Mouse (Mus musculus): ENCODE measurements around the gene Srp72. TPM values are rescaled to one million over a fixed set of nuclear protein-coding genes. Genes with fewer than 3 reads are reported as not detected.
A peak's percentile ranks its signal among the peaks of the same experiment; 100 is the strongest.

Srp72 gene
- polyA plus RNA-seq, 1 experiment from 2014 or later: 49.8 TPM

- ATAC-seq (ENCODE audit: insufficient number of reproducible peaks, insufficient read depth, low FRiP score, low read depth): no peak
- peaks cover 5 to 39% of the 10 kb centered on the region in 2 experiments for H3K4me1 ChIP-seq (ENCODE audit: control insufficient read depth in 2 of 2, insufficient read depth in 2 of 2, low read length in 2 of 2)
- peak overlapping the region; percentile 90 for H3K9ac ChIP-seq (ENCODE audit: low read length)
- no peaks in the 10 kb centered on the region for H3K27me3 ChIP-seq (ENCODE audit: control insufficient read depth, insufficient read depth, low read length)
- peak overlapping the region; percentile 94 for H3K4me2 ChIP-seq (ENCODE audit: low read length)
- no peaks in the 10 kb centered on the region for H3K9me3 ChIP-seq (ENCODE audit: control insufficient read depth, low read length)
- peak overlapping the region; percentile 80 to 81 for H3K4me3 ChIP-seq (ENCODE audit: control insufficient read depth in 1 of 2, insufficient read depth in 1 of 2, low read depth in 1 of 2, low read length in 2 of 2)
- peak overlapping the region; percentile 81 to 84 for H3K27ac ChIP-seq (replicated peaks in 1 of 2; ENCODE audit: control insufficient read depth in 1 of 2, insufficient read depth in 1 of 2, low read depth in 2 of 2, low read length in 2 of 2)
- peaks cover 31% of the 10 kb centered on the region for H3K36me3 ChIP-seq (ENCODE audit: control insufficient read depth, insufficient read depth, low read length)
- WGBS: 14% methylated on average over 7 of the region's 7 CpGs
Measured at GRCm38 (mm10) chr5:76952112-76953040, 22.1 kb upstream of the Srp72 start.

- H3K4me2 ChIP-seq (ENCODE audit: low read length): no peak overlapping the region
- H3K27me3 ChIP-seq (ENCODE audit: control insufficient read depth, insufficient read depth, low read length): no peaks in the 10 kb centered on the region
- ATAC-seq (ENCODE audit: insufficient number of reproducible peaks, insufficient read depth, low FRiP score, low read depth): no peak
- H3K4me3 ChIP-seq (ENCODE audit: control insufficient read depth in 1 of 2, insufficient read depth in 1 of 2, low read depth in 1 of 2, low read length in 2 of 2): no peak overlapping the region
- WGBS: 76% methylated on average over 3 of the region's 3 CpGs
- peaks cover 45% of the 10 kb centered on the region for H3K36me3 ChIP-seq (ENCODE audit: control insufficient read depth, insufficient read depth, low read length)
- no peak overlapping the region for H3K27ac ChIP-seq (replicated peaks in 1 of 2; ENCODE audit: control insufficient read depth in 1 of 2, insufficient read depth in 1 of 2, low read depth in 2 of 2, low read length in 2 of 2)
- peak overlapping the region; percentile 30 for H3K9ac ChIP-seq (ENCODE audit: low read length)
- H3K4me1 ChIP-seq (ENCODE audit: control insufficient read depth in 2 of 2, insufficient read depth in 2 of 2, low read length in 2 of 2): peaks cover 2 to 27% of the 10 kb centered on the region in 2 experiments; a peak in 2 of 4 replicates
- H3K9me3 ChIP-seq (ENCODE audit: control insufficient read depth, low read length): no peaks in the 10 kb centered on the region
Measured at GRCm38 (mm10) chr5:76953794-76954193, 20.7 kb upstream of the Srp72 start.

GRCm38 (mm10) chr5:76954271-76954900 lies 20.1 kb upstream of the Srp72 start:
- H3K4me2 ChIP-seq (ENCODE audit: low read length): no peak overlapping the region
- no peaks in the 10 kb centered on the region for H3K9me3 ChIP-seq (ENCODE audit: control insufficient read depth, low read length)
- peak overlapping the region in 1 of 2 experiments; percentile 6; a peak in 1 of 4 replicates for H3K27ac ChIP-seq (replicated peaks in 1 of 2; ENCODE audit: control insufficient read depth in 1 of 2, insufficient read depth in 1 of 2, low read depth in 2 of 2, low read length in 2 of 2)
- peaks cover 50% of the 10 kb centered on the region for H3K36me3 ChIP-seq (ENCODE audit: control insufficient read depth, insufficient read depth, low read length)
- H3K9ac ChIP-seq (ENCODE audit: low read length): peak overlapping the region; percentile 30
- WGBS: 73% methylated on average over 6 of the region's 6 CpGs
- no peak for ATAC-seq (ENCODE audit: insufficient number of reproducible peaks, insufficient read depth, low FRiP score, low read depth)
- no peaks in the 10 kb centered on the region for H3K27me3 ChIP-seq (ENCODE audit: control insufficient read depth, insufficient read depth, low read length)
- peaks cover 2 to 27% of the 10 kb centered on the region in 2 experiments; a peak in 2 of 4 replicates for H3K4me1 ChIP-seq (ENCODE audit: control insufficient read depth in 2 of 2, insufficient read depth in 2 of 2, low read length in 2 of 2)
- no peak overlapping the region for H3K4me3 ChIP-seq (ENCODE audit: control insufficient read depth in 1 of 2, insufficient read depth in 1 of 2, low read depth in 1 of 2, low read length in 2 of 2)

- 73% methylated on average over 4 of the region's 4 CpGs for WGBS
- Histone ChIP-seq H3K27ac (replicated peaks in 1 of 2; ENCODE audit: control insufficient read depth in 1 of 2, insufficient read depth in 1 of 2, low read depth in 2 of 2, low read length in 2 of 2) (0 out of 4 replicates have a peak overlapping the region, but pooled peaks of 1 of the 2 experiments have one; percentile 6), H3K9ac (ENCODE audit: low read length) (no peak overlapping the region), H3K27me3 (ENCODE audit: control insufficient read depth, insufficient read depth, low read length) (no peaks in the 10 kb centered on the region), H3K9me3 (ENCODE audit: control insufficient read depth, low read length) (no peaks in the 10 kb centered on the region), H3K36me3 (ENCODE audit: control insufficient read depth, insufficient read depth, low read length) (peaks cover 61% of the 10 kb centered on the region), H3K4me3 (ENCODE audit: control insufficient read depth in 1 of 2, insufficient read depth in 1 of 2, low read depth in 1 of 2, low read length in 2 of 2) (no peak overlapping the region), H3K4me1 (ENCODE audit: control insufficient read depth in 2 of 2, insufficient read depth in 2 of 2, low read length in 2 of 2) (peaks cover 0 to 19% of the 10 kb centered on the region in 2 experiments; a peak in 2 of 4 replicates), H3K4me2 (ENCODE audit: low read length) (no peak overlapping the region)
- no peak for ATAC-seq (ENCODE audit: insufficient number of reproducible peaks, insufficient read depth, low FRiP score, low read depth)
Measured at GRCm38 (mm10) chr5:76955474-76955873, 19.0 kb upstream of the Srp72 start.

- Histone ChIP-seq H3K4me1 (ENCODE audit: control insufficient read depth in 2 of 2, insufficient read depth in 2 of 2, low read length in 2 of 2) (peaks cover 0 to 10% of the 10 kb centered on the region in 2 experiments; a peak in 2 of 4 replicates), H3K4me3 (ENCODE audit: control insufficient read depth in 1 of 2, insufficient read depth in 1 of 2, low read depth in 1 of 2, low read length in 2 of 2) (no peak overlapping the region), H3K9me3 (ENCODE audit: control insufficient read depth, low read length) (no peaks in the 10 kb centered on the region), H3K4me2 (ENCODE audit: low read length) (no peak overlapping the region), H3K36me3 (ENCODE audit: control insufficient read depth, insufficient read depth, low read length) (peaks cover 86% of the 10 kb centered on the region), H3K27me3 (ENCODE audit: control insufficient read depth, insufficient read depth, low read length) (no peaks in the 10 kb centered on the region), H3K9ac (ENCODE audit: low read length) (no peak overlapping the region), H3K27ac (replicated peaks in 1 of 2; ENCODE audit: control insufficient read depth in 1 of 2, insufficient read depth in 1 of 2, low read depth in 2 of 2, low read length in 2 of 2) (no peak overlapping the region)
- 93% methylated on average over 1 of the region's 1 CpGs for WGBS
- no peak for ATAC-seq (ENCODE audit: insufficient number of reproducible peaks, insufficient read depth, low FRiP score, low read depth)
Measured at GRCm38 (mm10) chr5:76957954-76958353, 16.5 kb upstream of the Srp72 start.

GRCm38 (mm10) chr5:76959587-76959986 lies 14.9 kb upstream of the Srp72 start:
- no peak overlapping the region for H3K9ac ChIP-seq (ENCODE audit: low read length)
- H3K4me1 ChIP-seq (ENCODE audit: control insufficient read depth in 2 of 2, insufficient read depth in 2 of 2, low read length in 2 of 2): peaks cover 0 to 9% of the 10 kb centered on the region in 2 experiments; a peak in 1 of 4 replicates
- no peak for ATAC-seq (ENCODE audit: insufficient number of reproducible peaks, insufficient read depth, low FRiP score, low read depth)
- no peaks in the 10 kb centered on the region for H3K27me3 ChIP-seq (ENCODE audit: control insufficient read depth, insufficient read depth, low read length)
- peaks cover 92% of the 10 kb centered on the region for H3K36me3 ChIP-seq (ENCODE audit: control insufficient read depth, insufficient read depth, low read length)
- WGBS: 83% methylated on average over 5 of the region's 5 CpGs
- H3K4me3 ChIP-seq (ENCODE audit: control insufficient read depth in 1 of 2, insufficient read depth in 1 of 2, low read depth in 1 of 2, low read length in 2 of 2): no peak overlapping the region
- H3K4me2 ChIP-seq (ENCODE audit: low read length): no peak overlapping the region
- no peak overlapping the region for H3K27ac ChIP-seq (replicated peaks in 1 of 2; ENCODE audit: control insufficient read depth in 1 of 2, insufficient read depth in 1 of 2, low read depth in 2 of 2, low read length in 2 of 2)
- no peaks in the 10 kb centered on the region for H3K9me3 ChIP-seq (ENCODE audit: control insufficient read depth, low read length)

- H3K4me2 ChIP-seq (ENCODE audit: low read length): no peak overlapping the region
- H3K4me1 ChIP-seq (ENCODE audit: control insufficient read depth in 2 of 2, insufficient read depth in 2 of 2, low read length in 2 of 2): no peaks in the 10 kb centered on the region
- no peak overlapping the region for H3K27ac ChIP-seq (replicated peaks in 1 of 2; ENCODE audit: control insufficient read depth in 1 of 2, insufficient read depth in 1 of 2, low read depth in 2 of 2, low read length in 2 of 2)
- peaks cover 97% of the 10 kb centered on the region for H3K36me3 ChIP-seq (ENCODE audit: control insufficient read depth, insufficient read depth, low read length)
- no peaks in the 10 kb centered on the region for H3K27me3 ChIP-seq (ENCODE audit: control insufficient read depth, insufficient read depth, low read length)
- no peak for ATAC-seq (ENCODE audit: insufficient number of reproducible peaks, insufficient read depth, low FRiP score, low read depth)
- H3K9me3 ChIP-seq (ENCODE audit: control insufficient read depth, low read length): no peaks in the 10 kb centered on the region
- no peak overlapping the region for H3K9ac ChIP-seq (ENCODE audit: low read length)
- WGBS: 81% methylated on average over 11 of the region's 11 CpGs
- no peak overlapping the region for H3K4me3 ChIP-seq (ENCODE audit: control insufficient read depth in 1 of 2, insufficient read depth in 1 of 2, low read depth in 1 of 2, low read length in 2 of 2)
Measured at GRCm38 (mm10) chr5:76962545-76962944, 11.9 kb upstream of the Srp72 start.
